Mouse (Mus musculus): ENCODE data around the gene Rhbdd1. TPM values are rescaled to one million over a fixed set of nuclear protein-coding genes. Genes with fewer than 3 reads are reported as not detected.
A peak's percentile ranks its signal among the peaks of the same experiment; 100 is the strongest.

Rhbdd1 gene
- polyA plus RNA-seq, 1 experiment from 2014 or later = 3.8 TPM

DNA sequence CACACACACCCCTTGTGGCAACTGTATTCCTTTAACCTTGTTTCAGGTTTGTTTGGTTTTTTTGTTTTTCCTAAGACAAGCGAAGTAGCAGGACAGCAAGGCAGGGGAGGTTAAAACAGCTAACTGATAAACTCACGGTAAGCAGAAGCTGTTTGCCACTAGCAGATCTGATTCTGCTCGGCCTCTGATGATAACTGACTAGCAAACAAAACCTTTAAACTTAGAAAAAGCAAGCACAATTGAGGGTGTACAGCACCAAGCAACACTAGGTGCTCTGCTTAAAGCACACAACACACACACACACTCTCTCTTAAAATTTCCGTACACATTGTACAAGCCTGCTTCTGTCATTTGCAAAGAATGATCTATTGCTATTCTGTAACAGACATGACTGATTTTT is 31.8 kb upstream of the Rhbdd1 start:
- H3K4me3 ChIP-seq (ENCODE audit: low read depth, low read length) = peak overlapping the region; percentile 56
- H3K9me3 ChIP-seq (replicated peaks; ENCODE audit: control insufficient read depth, low read length, poor library complexity, severe bottlenecking) = no peaks in the 10 kb centered on the region
- peak overlapping the region; percentile 27; the same call in 1 of the 2 replicates for H3K9ac ChIP-seq (ENCODE audit: low read depth, low read length)
- H3K27me3 ChIP-seq (ENCODE audit: control insufficient read depth, insufficient read depth, low read depth, low read length) = no peaks in the 10 kb centered on the region
- H3K36me3 ChIP-seq (ENCODE audit: control insufficient read depth, insufficient read depth, low read length) = peaks cover 5% of the 10 kb centered on the region
- 9% methylated on average over 4 of the region's 4 CpGs for WGBS
- H3K27ac ChIP-seq (ENCODE audit: low read length) = peak overlapping the region; percentile 97; the same call in 1 of the 2 replicates
- peaks cover 48% of the 10 kb centered on the region for H3K4me1 ChIP-seq (ENCODE audit: control insufficient read depth, insufficient read depth, low read length)
- H3K4me2 ChIP-seq (ENCODE audit: low read length) = peak overlapping the region; percentile 76
- no peak for ATAC-seq

DNA sequence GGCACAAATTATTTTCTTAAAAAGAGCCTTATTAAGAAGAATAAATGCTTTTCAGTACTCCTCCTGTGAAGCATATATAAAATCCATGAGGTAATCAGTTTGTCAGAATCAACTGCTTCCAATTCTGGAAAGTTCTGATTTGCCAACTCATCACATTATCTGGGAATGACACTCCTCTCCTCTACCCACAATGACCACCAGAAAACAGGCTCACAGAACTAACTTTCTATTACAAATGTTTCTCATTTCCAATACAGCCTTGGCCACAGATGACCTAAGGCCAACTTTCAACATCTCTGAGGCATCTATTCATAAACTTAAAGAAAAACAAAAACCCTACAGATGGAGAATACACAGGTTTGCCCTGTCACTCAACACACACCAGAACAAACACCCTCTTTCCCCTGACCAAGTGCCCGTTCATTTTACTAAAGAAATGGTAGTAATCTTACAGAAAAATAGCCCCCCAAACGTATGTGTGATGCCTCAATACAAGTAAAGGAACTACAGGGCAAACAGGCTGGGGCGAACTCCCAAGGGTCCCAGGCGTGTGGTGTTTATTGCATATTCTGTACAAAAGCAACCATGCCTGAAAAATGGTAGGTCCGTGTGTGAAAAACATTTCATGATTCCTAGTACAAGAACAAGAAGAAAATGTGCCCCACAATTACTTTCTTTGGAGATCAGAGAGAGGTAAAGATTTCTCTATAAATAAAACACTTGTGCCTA is 30.6 kb upstream of the Rhbdd1 start:
- Histone ChIP-seq H3K9me3 (replicated peaks; ENCODE audit: control insufficient read depth, low read length, poor library complexity, severe bottlenecking) (no peaks in the 10 kb centered on the region), H3K36me3 (ENCODE audit: control insufficient read depth, insufficient read depth, low read length) (peaks cover 5% of the 10 kb centered on the region), H3K4me3 (ENCODE audit: low read depth, low read length) (peak overlapping the region; percentile 42), H3K27ac (ENCODE audit: low read length) (peak overlapping the region; percentile 60; the same call in 1 of the 2 replicates), H3K4me2 (ENCODE audit: low read length) (peak overlapping the region; percentile 76), H3K9ac (ENCODE audit: low read depth, low read length) (peak overlapping the region; percentile 66), H3K27me3 (ENCODE audit: control insufficient read depth, insufficient read depth, low read depth, low read length) (no peaks in the 10 kb centered on the region), H3K4me1 (ENCODE audit: control insufficient read depth, insufficient read depth, low read length) (peaks cover 51% of the 10 kb centered on the region)
- no peak for ATAC-seq
- 12% methylated on average over 5 of the region's 5 CpGs for WGBS

DNA sequence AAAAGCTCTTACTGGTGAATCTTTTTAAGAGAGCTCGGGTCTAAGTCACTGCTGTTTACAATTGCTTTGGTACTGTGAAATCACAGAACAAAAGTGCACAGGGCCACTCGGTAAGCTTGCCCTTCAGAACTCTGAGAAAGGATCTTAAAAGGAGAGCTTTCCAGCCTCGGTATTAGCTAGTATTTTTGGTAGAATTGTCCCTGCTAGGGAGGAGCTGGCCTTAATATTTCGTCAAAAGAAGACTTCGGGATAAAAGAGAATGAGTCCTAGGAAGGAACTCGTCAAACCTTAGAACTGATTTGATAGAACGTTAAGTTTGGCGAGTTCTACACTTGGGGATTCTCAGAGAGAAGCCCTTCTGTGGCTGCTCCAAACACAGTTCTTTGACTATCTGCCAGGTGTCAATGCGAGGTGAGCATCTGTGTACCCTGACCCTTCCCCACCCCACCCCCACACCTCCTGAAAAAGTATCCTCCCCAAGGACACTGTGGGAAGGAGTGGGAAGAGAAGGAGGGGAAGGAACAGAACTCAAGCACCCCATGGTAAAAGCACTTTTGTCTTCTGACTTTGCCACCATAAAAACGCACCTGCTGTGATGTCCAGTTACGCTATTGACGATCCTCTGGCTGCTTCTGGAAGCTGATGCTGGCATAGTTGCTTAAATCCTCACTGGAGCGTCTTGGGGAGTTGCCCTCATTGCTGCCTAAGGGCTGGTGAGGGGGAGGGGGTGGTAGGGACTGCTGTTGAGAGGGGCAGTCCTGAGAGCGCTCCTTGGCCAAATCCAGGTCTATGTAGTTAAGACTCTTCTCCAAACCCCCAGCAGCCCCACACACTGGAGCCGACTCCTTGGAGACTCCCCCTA is 29.8 kb upstream of the Rhbdd1 start:
- Histone ChIP-seq H3K4me2 (ENCODE audit: low read length) (peak overlapping the region; percentile 76), H3K27me3 (ENCODE audit: control insufficient read depth, insufficient read depth, low read depth, low read length) (no peaks in the 10 kb centered on the region), H3K9ac (ENCODE audit: low read depth, low read length) (peak overlapping the region; percentile 66), H3K4me3 (ENCODE audit: low read depth, low read length) (peak overlapping the region; percentile 42), H3K9me3 (replicated peaks; ENCODE audit: control insufficient read depth, low read length, poor library complexity, severe bottlenecking) (no peaks in the 10 kb centered on the region), H3K4me1 (ENCODE audit: control insufficient read depth, insufficient read depth, low read length) (peaks cover 49% of the 10 kb centered on the region), H3K27ac (ENCODE audit: low read length) (0 out of 2 replicates have a peak overlapping the region, but pooled peaks have one; percentile 4), H3K36me3 (ENCODE audit: control insufficient read depth, insufficient read depth, low read length) (peaks cover 5% of the 10 kb centered on the region)
- no peak for ATAC-seq
- 14% methylated on average over 15 of the region's 15 CpGs for WGBS

DNA sequence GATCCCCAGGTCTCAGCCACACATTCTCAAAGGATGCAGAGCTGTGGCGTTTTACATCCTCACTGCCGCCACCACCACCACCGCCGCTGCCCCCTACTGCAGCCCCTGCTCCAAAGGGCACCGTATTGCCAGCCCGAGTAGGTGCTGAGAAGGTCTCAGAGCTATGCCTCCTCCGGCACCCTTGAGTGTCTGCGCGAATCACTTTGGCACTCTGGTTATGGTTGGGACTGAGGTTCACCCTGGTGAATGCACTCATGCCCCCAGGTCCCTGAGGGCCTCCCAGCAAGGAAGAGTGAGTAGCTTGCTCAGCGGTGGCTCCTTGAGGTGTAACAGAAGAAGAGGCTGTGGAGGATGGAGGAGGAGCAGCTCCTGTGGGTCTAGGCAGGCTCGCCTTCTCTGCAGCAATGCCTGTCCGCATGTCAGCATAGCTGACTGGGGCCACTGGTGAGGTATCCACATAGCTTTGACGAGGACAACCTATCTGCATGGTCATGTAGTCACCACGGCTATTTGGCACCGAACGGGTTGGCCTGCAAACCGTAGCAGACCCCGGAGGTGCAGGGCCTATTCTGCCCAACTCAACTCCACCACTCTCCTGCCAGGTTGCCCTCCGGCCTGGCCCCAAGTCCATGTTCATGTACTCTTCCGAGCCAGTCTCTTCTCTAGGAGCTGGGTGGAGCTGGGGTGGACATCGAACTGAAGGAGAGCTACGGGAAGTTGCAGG is 29.0 kb upstream of the Rhbdd1 start:
- Histone ChIP-seq H3K27me3 (ENCODE audit: control insufficient read depth, insufficient read depth, low read depth, low read length) (no peaks in the 10 kb centered on the region), H3K4me2 (ENCODE audit: low read length) (peak overlapping the region; percentile 76), H3K36me3 (ENCODE audit: control insufficient read depth, insufficient read depth, low read length) (peaks cover 5% of the 10 kb centered on the region), H3K9me3 (replicated peaks; ENCODE audit: control insufficient read depth, low read length, poor library complexity, severe bottlenecking) (no peaks in the 10 kb centered on the region), H3K4me3 (ENCODE audit: low read depth, low read length) (peak overlapping the region; percentile 42), H3K9ac (ENCODE audit: low read depth, low read length) (peak overlapping the region; percentile 66), H3K27ac (ENCODE audit: low read length) (0 out of 2 replicates have a peak overlapping the region, but pooled peaks have one; percentile 4), H3K4me1 (ENCODE audit: control insufficient read depth, insufficient read depth, low read length) (peaks cover 47% of the 10 kb centered on the region)
- 67% methylated on average over 22 of the region's 22 CpGs for WGBS
- ATAC-seq = no peak

DNA sequence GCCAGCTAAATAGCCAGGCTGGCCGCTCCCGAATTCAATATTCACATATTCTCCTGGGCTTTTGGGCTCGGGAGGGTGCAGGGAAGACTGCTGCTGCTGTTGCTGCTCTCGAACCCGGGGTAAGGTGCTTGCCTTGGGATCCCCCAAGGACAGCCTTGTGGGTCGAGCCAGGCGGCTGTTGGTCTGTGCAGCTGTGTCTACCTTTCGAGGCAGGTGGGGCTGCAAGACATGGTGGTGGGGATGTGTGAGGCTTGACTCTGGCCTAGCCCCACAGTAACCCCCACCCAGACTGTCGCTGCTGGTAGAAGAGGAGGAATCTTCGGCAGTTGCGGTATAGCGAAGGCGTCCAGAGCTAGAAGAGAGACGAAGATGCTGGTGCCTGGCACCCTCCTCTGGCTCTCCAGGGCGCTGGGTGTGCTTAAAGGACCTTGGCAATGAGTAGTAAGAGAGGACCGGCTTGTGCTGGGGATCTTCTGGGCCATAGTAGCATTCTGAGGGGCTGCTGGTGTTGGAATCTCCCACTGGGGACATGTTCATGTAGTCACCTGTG is 28.4 kb upstream of the Rhbdd1 start:
- Histone ChIP-seq H3K27me3 (ENCODE audit: control insufficient read depth, insufficient read depth, low read depth, low read length) (no peaks in the 10 kb centered on the region), H3K9ac (ENCODE audit: low read depth, low read length) (no peak overlapping the region), H3K36me3 (ENCODE audit: control insufficient read depth, insufficient read depth, low read length) (peaks cover 5% of the 10 kb centered on the region), H3K4me3 (ENCODE audit: low read depth, low read length) (no peak overlapping the region), H3K27ac (ENCODE audit: low read length) (no peak overlapping the region), H3K9me3 (replicated peaks; ENCODE audit: control insufficient read depth, low read length, poor library complexity, severe bottlenecking) (no peaks in the 10 kb centered on the region), H3K4me1 (ENCODE audit: control insufficient read depth, insufficient read depth, low read length) (peaks cover 46% of the 10 kb centered on the region), H3K4me2 (ENCODE audit: low read length) (peak overlapping the region; percentile 76)
- WGBS = 92% methylated on average over 16 of the region's 16 CpGs
- ATAC-seq = no peak

DNA sequence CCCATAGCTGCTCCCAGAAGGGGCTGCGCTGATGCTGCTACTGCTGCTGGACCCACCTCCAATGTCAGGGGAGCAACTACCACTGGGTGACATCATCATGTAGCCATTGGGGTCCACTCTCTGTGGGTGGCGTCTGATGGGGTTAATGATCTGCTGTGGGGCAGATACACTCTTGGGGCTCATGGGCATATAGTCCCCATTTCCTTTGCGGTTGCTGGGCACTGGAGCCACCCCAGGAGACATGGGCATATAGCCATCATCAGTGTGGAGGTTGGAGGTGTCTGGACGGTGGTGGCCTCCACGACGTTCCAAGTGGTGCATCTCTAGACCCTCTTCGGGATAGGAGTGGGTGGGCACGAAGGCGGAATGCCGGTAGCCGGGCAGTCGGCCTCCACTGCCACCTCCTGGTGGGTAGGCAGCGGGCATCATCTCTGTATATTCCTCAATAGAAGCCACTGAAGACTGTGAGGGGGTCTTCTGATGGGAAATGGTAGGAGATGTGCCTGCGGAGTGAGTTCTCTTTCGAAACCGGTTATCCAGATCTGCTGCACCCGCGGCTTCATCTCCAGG is 27.7 kb upstream of the Rhbdd1 start:
- peaks cover 48% of the 10 kb centered on the region for H3K4me1 ChIP-seq (ENCODE audit: control insufficient read depth, insufficient read depth, low read length)
- no peak overlapping the region for H3K27ac ChIP-seq (ENCODE audit: low read length)
- H3K4me2 ChIP-seq (ENCODE audit: low read length) = peak overlapping the region; percentile 89; the same call in 1 of the 2 replicates
- no peak for ATAC-seq
- no peaks in the 10 kb centered on the region for H3K9me3 ChIP-seq (replicated peaks; ENCODE audit: control insufficient read depth, low read length, poor library complexity, severe bottlenecking)
- 97% methylated on average over 18 of the region's 18 CpGs for WGBS
- no peak overlapping the region; the same call in 1 of the 2 replicates for H3K9ac ChIP-seq (ENCODE audit: low read depth, low read length)
- H3K4me3 ChIP-seq (ENCODE audit: low read depth, low read length) = no peak overlapping the region
- peaks cover 5% of the 10 kb centered on the region for H3K36me3 ChIP-seq (ENCODE audit: control insufficient read depth, insufficient read depth, low read length)
- no peaks in the 10 kb centered on the region for H3K27me3 ChIP-seq (ENCODE audit: control insufficient read depth, insufficient read depth, low read depth, low read length)

DNA sequence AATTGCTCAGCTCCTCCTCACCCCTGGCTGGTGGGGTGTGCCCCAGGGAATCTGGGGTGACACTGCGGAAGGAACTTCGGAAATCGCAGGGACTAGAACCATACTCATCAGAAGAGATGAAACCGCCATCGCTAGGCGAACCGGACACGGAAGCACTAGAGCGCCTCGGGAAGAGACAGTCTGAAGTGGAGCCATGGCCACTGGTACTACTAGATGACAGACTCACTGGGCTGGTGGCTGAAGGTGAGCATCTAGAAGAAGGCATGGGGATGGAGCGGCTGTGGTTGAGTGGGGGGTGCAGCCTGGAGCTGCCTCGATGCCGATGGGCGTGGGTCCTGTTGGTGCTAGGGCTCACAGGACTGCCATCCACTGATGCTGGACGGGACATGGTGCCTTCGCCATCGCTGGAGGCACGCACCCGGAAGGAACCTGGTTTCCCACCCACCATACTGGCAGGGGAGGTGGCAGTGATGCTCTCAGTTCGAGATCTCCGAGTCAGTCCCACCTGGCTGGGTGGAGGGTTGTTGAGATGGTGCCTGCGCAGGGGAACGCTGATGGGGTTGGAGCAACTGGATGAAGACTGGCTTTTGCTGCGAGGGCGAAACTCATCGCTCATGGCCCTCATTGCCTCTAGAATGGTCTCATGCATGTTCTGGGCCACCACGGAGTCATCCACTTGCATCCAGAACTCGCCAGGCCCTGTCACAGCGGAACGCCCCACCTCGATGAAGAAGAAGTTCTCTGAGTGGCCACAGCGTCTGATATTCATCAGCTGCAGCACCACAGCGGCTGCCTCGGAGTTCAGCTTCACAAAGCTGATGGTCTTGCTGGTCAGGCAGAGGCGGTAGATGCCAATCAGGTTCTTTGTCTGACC is 26.9 kb upstream of the Rhbdd1 start:
- Histone ChIP-seq H3K4me2 (ENCODE audit: low read length) (peak overlapping the region; percentile 89), H3K9ac (ENCODE audit: low read depth, low read length) (peak overlapping the region; percentile 85), H3K27me3 (ENCODE audit: control insufficient read depth, insufficient read depth, low read depth, low read length) (no peaks in the 10 kb centered on the region), H3K4me3 (ENCODE audit: low read depth, low read length) (peak overlapping the region; percentile 75), H3K9me3 (replicated peaks; ENCODE audit: control insufficient read depth, low read length, poor library complexity, severe bottlenecking) (no peaks in the 10 kb centered on the region), H3K4me1 (ENCODE audit: control insufficient read depth, insufficient read depth, low read length) (peaks cover 47% of the 10 kb centered on the region), H3K36me3 (ENCODE audit: control insufficient read depth, insufficient read depth, low read length) (peaks cover 5% of the 10 kb centered on the region), H3K27ac (ENCODE audit: low read length) (peak overlapping the region; percentile 95)
- ATAC-seq = no peak
- 68% methylated on average over 35 of the region's 35 CpGs for WGBS
